Mouse (Mus musculus) E14TG2a.4 (cell line): Measurements from ENCODE around the gene Ano8.
"Not testable (repeated sequence)": the region's sequence is repeated elsewhere in the genome, so short reads cannot be mapped to it uniquely, and the experiment has no call there.

Source experiments
- CTCF ChIP-seq: conservative IDR thresholded peaks from 2 replicates; pipeline ENCODE4 v1.5.1; 2014; ENCODE audit warnings: low read length
- POU5F1 ChIP-seq: IDR thresholded peaks from 2 replicates; pipeline ENCODE4 v1.6.1; 2014; ENCODE audit warnings: low read length, borderline replicate concordance

DNA sequence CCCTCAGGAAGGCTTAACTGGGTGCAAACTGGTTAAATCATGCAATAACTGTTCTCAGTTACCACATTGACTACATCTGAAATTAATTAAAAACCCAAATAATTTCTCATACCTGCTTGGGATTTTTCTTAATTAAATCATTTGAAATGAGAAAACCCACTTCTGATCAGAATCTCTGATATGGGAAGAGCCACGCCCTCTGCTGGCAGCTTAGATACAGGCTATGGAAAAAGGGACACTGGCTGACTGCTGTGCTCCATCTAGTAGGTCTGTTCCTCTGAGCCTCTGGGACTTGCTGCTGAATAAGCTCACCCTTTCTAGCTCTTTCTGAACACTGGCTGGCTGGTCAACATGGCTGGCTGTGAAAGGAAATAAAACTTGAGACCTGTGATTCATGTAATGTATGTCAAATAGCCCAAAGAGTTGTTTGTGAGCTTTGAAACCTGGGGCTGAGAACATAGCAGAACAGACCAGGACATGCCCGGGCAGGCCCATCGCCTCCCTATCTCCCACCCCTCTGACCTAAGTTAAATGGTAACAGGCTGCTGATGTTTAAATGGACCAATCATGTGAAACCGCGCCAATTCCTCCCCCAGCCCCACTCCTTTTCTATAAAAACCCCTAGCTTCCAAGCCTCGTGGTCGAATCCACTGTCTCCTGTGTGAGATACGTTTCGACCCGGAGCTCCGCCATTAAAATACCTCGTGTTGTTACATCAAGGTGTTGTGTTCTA is 45.1 kb upstream of the Ano8 start:
- TF ChIP-seq CTCF = peak; percentile 60
- TF ChIP-seq POU5F1 = not testable (repeated sequence)
